Mouse (Mus musculus) limb, embryonic 13.5 days (tissue): ENCODE measurements around the gene Cxcr6. TPM values are rescaled to one million over a fixed set of nuclear protein-coding genes. Genes with fewer than 3 reads are reported as not detected.

ENCODE experiments used
- ATAC-seq: fragments of 200-750 bp; cut with Nextera tagmentation; 2 replicates; pipeline ENCODE4 v1.8.0; 2017; ENCODE audit warnings: low read depth, moderate number of reproducible peaks, moderate TSS enrichment; ENCODE audit not compliant: low FRiP score
- H3K27ac ChIP-seq: fragments of 300-500 bp; sonication (generic); 2 replicates; pipeline ENCODE4 v1.5.1; 2015; ENCODE audit warnings: inconsistent platforms, mild to moderate bottlenecking, moderate library complexity
- H3K27me3 ChIP-seq: fragments of 300-500 bp; sonication (generic); 2 replicates; pipeline ENCODE4 v1.6.1; 2015; ENCODE audit warnings: mild to moderate bottlenecking, inconsistent platforms
- H3K36me3 ChIP-seq: fragments of 300-500 bp; sonication (generic); 2 replicates; pipeline ENCODE4 v1.6.1; 2015; ENCODE audit warnings: inconsistent platforms, mild to moderate bottlenecking, moderate library complexity
- H3K4me1 ChIP-seq: fragments of 300-500 bp; sonication (generic); 2 replicates; pipeline ENCODE4 v1.6.1; 2015; ENCODE audit warnings: inconsistent platforms
- H3K4me2 ChIP-seq: fragments of 300-500 bp; sonication (generic); replicated peaks from 2 replicates; pipeline ENCODE4 v1.6.1; 2015; ENCODE audit warnings: inconsistent platforms, mild to moderate bottlenecking, moderate library complexity
- H3K4me3 ChIP-seq: fragments of 300-500 bp; sonication (generic); 2 replicates; pipeline ENCODE4 v1.5.1; 2015; ENCODE audit warnings: moderate library complexity, mild to moderate bottlenecking, inconsistent platforms
- H3K9ac ChIP-seq: fragments of 300-500 bp; sonication (generic); 2 replicates; pipeline ENCODE4 v1.6.1; 2015; ENCODE audit warnings: mild to moderate bottlenecking, inconsistent platforms
- H3K9me3 ChIP-seq: fragments of 300-500 bp; sonication (generic); 2 replicates; pipeline ENCODE4 v1.6.1; 2016; ENCODE audit warnings: inconsistent platforms
- WGBS: fragments of 180-500 bp; shearing (Covaris S2); methylation state at CpG from one replicate; pipeline ENCODE4 v1.1.7; 2015; 5-methylcytosine and 5-hydroxymethylcytosine counted together
- polyA plus RNA-seq: library from polyadenylated mRNA; unstranded; fragments of >200 nt; fragmentation: Nextera tagmentation; extraction: Ambion mirVana; gene quantifications from 2 replicates; pipeline ENCODE4 v1.2.1, GENCODE M21; 2015

The Cxcr6 gene
- polyA plus RNA-seq, 1 experiment from 2014 or later = 0.17 TPM

DNA sequence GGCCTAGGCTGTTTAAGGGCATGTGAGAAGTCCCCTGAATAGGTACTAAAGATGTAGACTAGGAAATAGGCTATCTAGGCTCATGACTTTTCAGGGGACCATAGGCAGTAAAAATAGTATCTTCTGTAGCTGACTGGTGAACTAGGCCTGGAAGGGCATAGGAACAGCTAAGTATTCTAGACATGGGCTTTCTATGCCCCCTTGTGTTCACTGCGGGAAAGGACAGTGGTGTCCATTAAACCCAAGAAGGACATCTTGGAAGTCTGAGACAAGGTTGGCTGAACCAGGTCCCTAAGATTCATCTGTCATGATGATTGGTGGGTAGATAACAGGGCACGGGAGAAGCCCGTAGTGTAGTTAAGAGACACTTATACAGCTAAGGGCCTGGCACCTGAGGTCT lies 10.1 kb upstream of the Cxcr6 start:
- Histone ChIP-seq H3K4me3 (no peak overlapping the region), H3K4me1 (no peaks in the 10 kb centered on the region), H3K27ac (no peak overlapping the region), H3K27me3 (no peaks in the 10 kb centered on the region), H3K36me3 (peaks cover 69% of the 10 kb centered on the region), H3K9ac (no peak overlapping the region), H3K9me3 (no peaks in the 10 kb centered on the region), H3K4me2 (no peak overlapping the region)
- WGBS = 64% methylated on average over 3 of the region's 3 CpGs
- no peak for ATAC-seq

DNA sequence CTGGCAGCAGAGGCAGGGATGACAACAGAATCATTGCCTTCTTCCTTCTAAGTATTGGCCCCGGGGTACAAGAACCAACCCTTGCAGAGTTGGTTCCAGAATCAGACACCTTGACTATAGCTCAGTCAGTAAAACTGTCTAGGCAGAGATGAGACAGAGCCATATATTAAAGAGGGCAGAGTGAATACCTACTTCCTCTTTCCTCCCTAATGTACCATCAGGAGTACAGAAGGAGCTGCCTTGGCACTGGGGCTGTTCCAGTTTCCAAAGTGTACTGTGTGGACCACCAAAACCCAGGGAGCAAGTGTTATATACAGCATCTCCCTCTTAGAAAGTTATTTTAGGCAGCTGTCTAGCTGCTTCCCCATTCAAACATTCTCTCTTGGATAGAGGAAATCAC lies 4.7 kb upstream of the Cxcr6 start:
- Histone ChIP-seq H3K4me1 (no peaks in the 10 kb centered on the region), H3K36me3 (peaks cover 46% of the 10 kb centered on the region), H3K9ac (no peak overlapping the region), H3K27me3 (no peaks in the 10 kb centered on the region), H3K9me3 (no peaks in the 10 kb centered on the region), H3K27ac (no peak overlapping the region), H3K4me2 (no peak overlapping the region), H3K4me3 (no peak overlapping the region)
- ATAC-seq = no peak
- WGBS = 83% methylated on average over 1 of the region's 1 CpGs

DNA sequence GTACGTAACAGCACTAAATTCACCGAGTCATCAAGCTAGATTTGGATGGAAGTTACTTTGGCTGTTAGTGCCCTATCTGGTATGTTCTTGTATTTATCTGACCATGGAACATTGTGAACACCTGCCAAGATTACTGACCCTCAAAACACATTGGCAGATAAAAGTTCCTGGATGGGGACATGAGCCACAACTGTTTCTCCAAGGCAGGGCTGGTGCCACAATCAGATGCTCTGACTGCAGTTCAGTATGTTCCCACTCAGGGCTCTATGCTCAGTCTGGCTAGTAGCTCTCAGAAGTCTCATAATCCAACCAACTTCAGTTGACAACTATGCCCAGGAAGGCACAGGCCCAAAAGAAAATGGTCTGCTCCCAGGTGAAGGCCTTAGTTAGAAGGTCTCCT lies 3.9 kb upstream of the Cxcr6 start:
- Histone ChIP-seq H3K27me3 (no peaks in the 10 kb centered on the region), H3K36me3 (peaks cover 42% of the 10 kb centered on the region), H3K4me3 (no peak overlapping the region), H3K9ac (no peak overlapping the region), H3K4me2 (no peak overlapping the region), H3K4me1 (no peaks in the 10 kb centered on the region), H3K27ac (no peak overlapping the region), H3K9me3 (no peaks in the 10 kb centered on the region)
- no peak for ATAC-seq
- WGBS = 94% methylated on average over 2 of the region's 2 CpGs

DNA sequence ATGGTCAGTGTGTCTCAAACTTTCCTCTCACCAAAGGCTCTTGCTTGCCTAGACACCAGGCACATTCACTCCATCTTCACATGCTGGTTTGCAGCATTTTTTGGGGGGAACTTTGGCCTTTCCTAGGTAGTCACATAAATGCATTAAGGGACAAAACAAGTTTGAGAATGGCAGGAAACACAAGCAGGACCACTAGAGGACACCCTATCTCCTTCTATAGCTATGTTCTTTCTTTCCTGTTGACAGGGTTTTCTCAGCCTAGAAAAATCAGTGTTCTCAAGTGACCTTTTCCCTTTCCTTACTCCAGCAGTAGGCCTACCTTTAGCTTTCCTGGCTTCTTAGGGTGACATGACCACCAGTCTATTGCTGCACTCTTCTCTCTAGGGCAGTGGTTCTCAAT lies 3.4 kb upstream of the Cxcr6 start:
- no peaks in the 10 kb centered on the region for H3K4me1 ChIP-seq
- no peak for ATAC-seq
- H3K4me2 ChIP-seq = no peak overlapping the region
- H3K9me3 ChIP-seq = no peaks in the 10 kb centered on the region
- peaks cover 37% of the 10 kb centered on the region for H3K36me3 ChIP-seq
- no peak overlapping the region for H3K27ac ChIP-seq
- H3K27me3 ChIP-seq = no peaks in the 10 kb centered on the region
- H3K4me3 ChIP-seq = no peak overlapping the region
- H3K9ac ChIP-seq = no peak overlapping the region

DNA sequence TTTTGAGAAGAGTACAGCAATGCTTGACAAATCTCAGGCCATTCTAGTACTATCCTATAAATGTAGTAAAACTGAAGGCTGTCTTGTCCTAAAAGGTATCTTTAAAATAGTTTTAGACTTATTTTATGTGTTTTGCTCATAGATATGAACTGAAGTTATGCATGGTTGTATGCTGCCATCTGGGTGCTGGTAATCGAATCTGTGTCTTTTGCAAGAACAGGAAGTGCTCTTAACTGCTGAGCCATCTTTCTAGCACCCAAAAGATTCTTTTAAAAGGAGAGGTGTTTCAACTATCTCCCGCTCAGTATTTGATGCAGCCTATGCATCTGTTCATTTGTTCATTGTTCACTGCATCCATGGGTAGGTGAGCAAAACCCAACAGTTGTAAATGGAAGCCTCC lies 1.0 kb upstream of the Cxcr6 start:
- WGBS = 90% methylated on average over 2 of the region's 2 CpGs
- no peak for ATAC-seq

DNA sequence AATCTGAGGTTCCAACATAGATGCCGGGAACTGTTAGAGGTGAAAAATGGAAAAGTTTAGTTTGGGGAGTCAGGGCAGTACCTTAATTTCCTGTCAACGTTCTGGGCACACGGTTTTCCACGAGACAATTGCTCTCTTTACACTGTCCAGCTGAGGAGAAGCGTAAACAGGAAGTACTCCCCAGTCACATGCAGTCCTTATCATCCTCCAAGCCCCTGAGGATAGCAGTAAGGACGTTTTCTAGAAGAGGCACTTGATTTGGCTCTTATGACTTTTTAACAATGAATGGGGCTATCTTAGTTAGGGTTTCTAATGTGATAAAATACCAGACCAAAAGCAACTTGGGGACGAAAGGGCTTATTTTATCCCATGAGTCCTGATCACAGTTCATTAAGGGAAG lies 2.3 kb downstream of the Cxcr6 start:
- H3K36me3 ChIP-seq = peaks cover 52% of the 10 kb centered on the region
- H3K27ac ChIP-seq = no peak overlapping the region
- 69% methylated on average over 7 of the region's 7 CpGs for WGBS
- no peak overlapping the region for H3K9ac ChIP-seq
- H3K4me2 ChIP-seq = no peak overlapping the region
- H3K4me3 ChIP-seq = no peak overlapping the region
- no peaks in the 10 kb centered on the region for H3K27me3 ChIP-seq
- H3K4me1 ChIP-seq = no peaks in the 10 kb centered on the region
- H3K9me3 ChIP-seq = no peaks in the 10 kb centered on the region
- no peak for ATAC-seq

More for the DNA sequence above, 1.0 kb upstream of the Cxcr6 start:
- Histone ChIP-seq H3K4me3 (no peak overlapping the region), H3K27me3 (no peaks in the 10 kb centered on the region), H3K4me1 (no peaks in the 10 kb centered on the region), H3K9me3 (no peaks in the 10 kb centered on the region), H3K9ac (no peak overlapping the region), H3K4me2 (no peak overlapping the region), H3K36me3 (peaks cover 44% of the 10 kb centered on the region), H3K27ac (no peak overlapping the region)

DNA sequence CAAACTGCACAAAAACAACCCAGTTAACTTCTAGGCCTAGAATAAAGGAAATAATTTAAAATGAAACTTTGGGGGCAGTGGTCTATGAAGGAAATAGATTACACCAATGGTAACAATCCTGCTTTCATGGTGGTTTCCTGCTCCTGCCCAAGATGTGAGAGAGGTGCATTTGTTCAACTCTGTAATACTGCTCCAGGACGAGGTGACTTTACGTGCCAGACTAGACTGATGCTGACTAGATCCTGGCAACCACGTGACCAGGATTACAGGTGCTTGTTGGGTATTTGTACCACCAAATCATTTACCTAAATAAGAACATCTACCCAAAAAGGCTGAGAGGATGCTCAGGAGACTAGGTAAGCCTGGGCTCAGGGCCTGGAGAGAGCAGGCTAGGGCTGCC lies 5.6 kb downstream of the Cxcr6 start:
- H3K4me2 ChIP-seq = no peak overlapping the region
- H3K27me3 ChIP-seq = no peaks in the 10 kb centered on the region
- no peak overlapping the region for H3K4me3 ChIP-seq
- WGBS = 92% methylated on average over 3 of the region's 3 CpGs
- no peaks in the 10 kb centered on the region; the same call in 1 of the 2 replicates for H3K4me1 ChIP-seq
- ATAC-seq = no peak
- H3K27ac ChIP-seq = no peak overlapping the region
- peaks cover 67% of the 10 kb centered on the region for H3K36me3 ChIP-seq
- H3K9me3 ChIP-seq = no peaks in the 10 kb centered on the region
- no peak overlapping the region for H3K9ac ChIP-seq

DNA sequence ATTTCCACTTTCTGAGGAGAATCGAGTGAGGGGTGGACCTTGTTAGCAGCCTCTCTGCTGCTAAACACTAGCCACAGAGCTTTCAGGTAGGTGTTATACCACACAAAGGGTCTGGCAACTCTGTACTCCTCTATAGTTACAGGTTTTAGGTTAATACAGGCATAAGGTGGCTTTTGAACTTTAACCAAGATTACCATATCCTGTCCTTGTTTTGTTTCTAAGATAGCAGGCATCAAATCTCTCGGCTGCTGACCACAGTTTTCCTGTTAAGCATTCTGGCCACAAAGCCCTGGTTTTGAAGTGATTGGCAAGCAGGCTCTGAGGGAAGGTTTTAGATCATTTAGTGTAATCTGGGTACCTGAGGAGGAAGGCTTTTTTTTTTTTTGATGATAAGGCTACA lies 8.1 kb downstream of the Cxcr6 start:
- Histone ChIP-seq H3K27me3 (no peaks in the 10 kb centered on the region), H3K9me3 (no peaks in the 10 kb centered on the region), H3K4me1 (no peaks in the 10 kb centered on the region; the same call in 1 of the 2 replicates), H3K4me3 (no peak overlapping the region), H3K9ac (no peak overlapping the region), H3K4me2 (no peak overlapping the region), H3K36me3 (peaks cover 80% of the 10 kb centered on the region), H3K27ac (no peak overlapping the region)
- 69% methylated on average over 2 of the region's 2 CpGs for WGBS
- no peak for ATAC-seq

DNA sequence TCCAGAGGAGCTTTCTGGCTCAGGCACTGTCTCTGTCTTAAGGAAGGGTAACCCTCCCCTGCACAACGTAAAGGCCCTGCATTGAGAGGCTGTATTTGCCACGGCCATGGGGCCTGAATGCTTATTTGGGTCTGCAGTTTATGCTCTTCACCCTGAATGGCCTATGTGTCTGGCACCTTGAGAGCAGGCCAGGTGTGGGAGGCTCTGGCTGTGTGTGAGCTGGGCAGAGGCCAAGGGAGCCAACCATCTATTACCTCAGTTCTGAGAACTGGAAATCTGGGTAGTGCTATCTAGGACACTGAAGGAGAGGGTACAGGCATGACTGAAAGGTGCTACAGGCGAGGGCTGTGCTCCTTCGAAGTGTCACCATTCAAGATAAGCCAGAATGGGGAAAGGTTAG lies 8.5 kb downstream of the Cxcr6 start:
- Histone ChIP-seq H3K4me3 (no peak overlapping the region), H3K4me1 (no peaks in the 10 kb centered on the region; the same call in 1 of the 2 replicates), H3K4me2 (no peak overlapping the region), H3K36me3 (peaks cover 80% of the 10 kb centered on the region), H3K9ac (no peak overlapping the region), H3K27me3 (no peaks in the 10 kb centered on the region), H3K27ac (no peak overlapping the region), H3K9me3 (no peaks in the 10 kb centered on the region)
- no peak for ATAC-seq
- 78% methylated on average over 4 of the region's 4 CpGs for WGBS

DNA sequence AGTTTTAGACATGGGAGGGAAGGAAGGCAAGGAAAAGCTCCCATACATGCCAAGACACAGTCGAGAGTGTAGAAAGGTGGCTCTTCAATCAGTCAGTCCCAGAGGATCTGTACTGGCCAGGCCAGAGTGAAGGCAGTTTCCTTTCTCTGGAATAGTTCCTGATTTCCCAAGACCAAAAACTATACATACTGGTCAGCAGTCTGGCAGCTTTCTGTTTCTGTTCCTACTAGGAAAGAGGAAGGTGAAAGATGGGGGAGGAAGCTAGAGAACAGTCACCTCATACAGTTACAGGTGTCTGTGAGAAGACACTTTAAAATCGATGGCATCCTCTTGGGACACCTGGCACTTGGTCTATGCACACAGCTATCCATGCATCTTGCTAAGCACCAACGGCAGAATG lies 9.2 kb downstream of the Cxcr6 start:
- no peak for ATAC-seq
- Histone ChIP-seq H3K4me1 (no peaks in the 10 kb centered on the region; the same call in 1 of the 2 replicates), H3K9ac (no peak overlapping the region), H3K9me3 (no peaks in the 10 kb centered on the region), H3K27me3 (no peaks in the 10 kb centered on the region), H3K27ac (no peak overlapping the region), H3K4me3 (no peak overlapping the region), H3K36me3 (peaks cover 78% of the 10 kb centered on the region), H3K4me2 (no peak overlapping the region)
- 85% methylated on average over 3 of the region's 3 CpGs for WGBS

DNA sequence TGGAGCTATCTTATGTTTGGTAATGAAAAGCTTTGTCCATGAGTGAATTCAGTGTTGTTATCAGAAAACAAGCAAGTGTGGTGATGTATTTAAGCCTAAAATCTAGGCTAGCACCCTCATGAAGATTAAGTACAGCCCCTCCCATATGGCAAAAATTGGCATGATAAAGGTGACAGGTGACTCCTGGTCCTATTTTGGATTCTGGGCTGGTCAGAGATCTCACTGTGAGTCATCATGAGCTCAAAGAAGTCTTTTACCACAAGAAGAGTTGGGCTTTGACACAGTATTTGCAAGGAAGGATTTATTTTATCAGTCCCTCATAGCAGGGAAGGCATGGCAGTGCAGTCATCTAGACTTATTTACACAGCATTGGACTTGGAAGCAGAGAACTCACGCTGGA lies 9.7 kb downstream of the Cxcr6 start:
- no peak for ATAC-seq
- no peak overlapping the region for H3K27ac ChIP-seq
- H3K27me3 ChIP-seq = no peaks in the 10 kb centered on the region
- H3K9me3 ChIP-seq = no peaks in the 10 kb centered on the region
- no peak overlapping the region for H3K4me3 ChIP-seq
- H3K9ac ChIP-seq = no peak overlapping the region
- H3K4me2 ChIP-seq = no peak overlapping the region
- 87% methylated on average over 1 of the region's 1 CpGs for WGBS
- peaks cover 78% of the 10 kb centered on the region for H3K36me3 ChIP-seq
- no peaks in the 10 kb centered on the region; the same call in 1 of the 2 replicates for H3K4me1 ChIP-seq

DNA sequence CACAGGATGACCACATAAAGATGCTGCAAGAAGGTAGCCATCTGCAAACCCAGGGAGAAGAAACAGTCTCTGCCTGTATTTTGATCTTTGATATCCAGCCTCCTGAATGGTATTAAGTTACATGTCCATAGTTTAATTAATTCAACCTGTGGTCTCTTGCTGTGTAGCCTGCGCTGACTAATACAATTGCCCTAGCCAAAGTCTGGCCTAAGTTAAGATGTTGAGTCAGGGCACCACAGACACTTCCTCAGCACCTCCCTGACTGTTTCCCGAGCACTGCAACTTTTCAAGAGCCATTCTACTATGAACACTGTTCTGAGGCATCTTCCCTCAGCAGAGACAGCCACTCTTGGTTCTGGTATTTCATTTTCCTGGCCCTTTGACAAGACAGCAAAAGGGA lies 12.3 kb downstream of the Cxcr6 start:
- H3K27me3 ChIP-seq = no peaks in the 10 kb centered on the region
- no peak for ATAC-seq
- H3K27ac ChIP-seq = no peak overlapping the region
- no peak overlapping the region for H3K4me2 ChIP-seq
- 47% methylated on average over 2 of the region's 2 CpGs for WGBS
- H3K9ac ChIP-seq = no peak overlapping the region
- H3K36me3 ChIP-seq = peaks cover 84% of the 10 kb centered on the region
- H3K4me1 ChIP-seq = no peaks in the 10 kb centered on the region; the same call in 1 of the 2 replicates
- H3K9me3 ChIP-seq = no peaks in the 10 kb centered on the region
- no peak overlapping the region for H3K4me3 ChIP-seq

DNA sequence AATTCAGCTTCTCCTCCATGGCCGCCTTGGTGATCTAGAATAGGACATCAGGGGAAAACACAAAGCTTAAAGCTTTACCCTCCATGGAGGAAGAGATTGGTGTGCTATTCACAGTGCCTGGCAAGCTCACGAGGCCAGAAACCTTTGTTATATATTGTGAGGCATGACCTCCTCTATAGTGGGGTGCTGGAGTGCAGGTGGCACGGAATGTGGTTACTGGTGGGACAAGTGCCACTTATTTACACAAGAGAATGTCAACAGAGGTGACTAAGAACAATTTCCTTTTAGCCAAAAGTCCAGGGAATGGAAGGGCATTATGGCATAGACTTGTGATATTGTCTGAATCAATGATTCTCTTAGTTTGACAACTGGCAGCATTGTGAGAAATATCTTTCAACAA lies 20.4 kb downstream of the Cxcr6 start:
- ATAC-seq = no peak
- Histone ChIP-seq H3K9ac (no peak overlapping the region), H3K4me1 (no peaks in the 10 kb centered on the region), H3K4me3 (no peak overlapping the region), H3K27ac (no peak overlapping the region), H3K9me3 (no peaks in the 10 kb centered on the region), H3K4me2 (no peak overlapping the region), H3K36me3 (peaks cover 92% of the 10 kb centered on the region), H3K27me3 (no peaks in the 10 kb centered on the region)
- 86% methylated on average over 3 of the region's 3 CpGs for WGBS
